Mouse (Mus musculus) adrenal gland, adult 8-10 months (tissue): ENCODE measurements around the gene Sntn. TPM values are rescaled to one million over a fixed set of nuclear protein-coding genes. Genes with fewer than 3 reads are reported as not detected.

Experiments used
- DNase-seq: peaks from one replicate; pipeline ENCODE4 v3.0.0; 2022
- total RNA-seq, 4 experiments: library from RNA; stranded (reverse); gene quantifications; 2 replicates each; pipeline ENCODE4 v1.2.4; 2022

Gene Sntn
- total RNA-seq = not detected

- DNase-seq = no peak
These were observed at the start of gene Sntn for GRCm38 (mm10) chr14:13670576-13670975. Gene Sntn, plus strand, starts transcription at chr14:13670876.

GRCm38 (mm10) chr14:13649865-13650264 lies 20.8 kb upstream of the Sntn start:
- DNase-seq = no peak

- DNase-seq = no peak
These were observed 19.6 kb upstream of the Sntn start for GRCm38 (mm10) chr14:13651039-13651438.

GRCm38 (mm10) chr14:13651541-13652298 lies 19.0 kb upstream of the Sntn start:
- no peak for DNase-seq

- DNase-seq = no peak
These were observed 16.0 kb downstream of the Sntn start for GRCm38 (mm10) chr14:13686716-13687115.

GRCm38 (mm10) chr14:13690426-13690825 lies 19.8 kb downstream of the Sntn start:
- no peak for DNase-seq

- DNase-seq = no peak
These were observed 61.6 kb downstream of the Sntn start for GRCm38 (mm10) chr14:13732263-13732662.

Other genes with a start within 250 kb of the Sntn start
- not detected for gene Gm281, start 243.6 kb downstream of the Sntn start, total RNA-seq